Mouse (Mus musculus) G1E (cell line): ENCODE data around the gene Bbof1.

Source experiments
- CTCF ChIP-seq: IDR thresholded peaks from 2 replicates; pipeline ENCODE4 v1.5.1; 2012; ENCODE audit warnings: low read depth, low read length, inconsistent platforms, mixed read lengths
- TAL1 ChIP-seq: conservative IDR thresholded peaks from 2 replicates; pipeline ENCODE4 v1.6.1; 2012; ENCODE audit warnings: low read depth, low read length, inconsistent platforms, mixed read lengths

- no peak for TF ChIP-seq CTCF
- TF ChIP-seq TAL1 = no peak
Observed at GRCm38 (mm10) chr12:84361555-84362489, 47.0 kb upstream of the Bbof1 start, which contains the start of the genes Coq6 and Fam161b.
